Mouse (Mus musculus) kidney, postnatal 0 days (tissue): Measurements from ENCODE around the gene Supt3. TPM values are rescaled to one million over a fixed set of nuclear protein-coding genes. Genes with fewer than 3 reads are reported as not detected.

ENCODE experiments used
- ATAC-seq: fragments of 200-750 bp; cut with Nextera tagmentation; replicated peaks from 2 replicates; pipeline ENCODE4 v1.8.0; 2017; ENCODE audit warnings: low read depth, moderate number of reproducible peaks, moderate TSS enrichment, moderate library complexity; ENCODE audit not compliant: low FRiP score
- DNase-seq: peaks from one replicate; pipeline ENCODE4 v3.0.0-alpha.2; 2016; ENCODE audit warnings: low spot score
- H3K27ac ChIP-seq: fragments of 300-500 bp; sonication (generic); 2 replicates; pipeline ENCODE4 v1.5.1; 2014; ENCODE audit warnings: mild to moderate bottlenecking
- H3K27me3 ChIP-seq: fragments of 300-500 bp; sonication (generic); 2 replicates; pipeline ENCODE4 v1.6.1; 2014; ENCODE audit warnings: low read length, mixed read lengths; ENCODE audit not compliant: insufficient read depth
- H3K36me3 ChIP-seq: fragments of 300-500 bp; sonication (generic); 2 replicates; pipeline ENCODE4 v1.6.1; 2014; ENCODE audit warnings: low read length, mixed read lengths; ENCODE audit not compliant: insufficient read depth
- H3K4me1 ChIP-seq: fragments of 300-500 bp; sonication (generic); replicated peaks from 2 replicates; pipeline ENCODE4 v1.6.1; 2014; ENCODE audit warnings: antibody characterized with exemption, low read length, mixed read lengths; ENCODE audit not compliant: insufficient read depth
- H3K4me2 ChIP-seq: fragments of 300-500 bp; sonication (generic); 2 replicates; pipeline ENCODE4 v1.6.1; 2014; ENCODE audit warnings: mild to moderate bottlenecking, low read length, moderate library complexity, mixed read lengths
- H3K4me3 ChIP-seq: fragments of 300-500 bp; sonication (generic); replicated peaks from 2 replicates; pipeline ENCODE4 v1.5.1; 2014; ENCODE audit warnings: low read depth, low read length
- H3K9ac ChIP-seq: fragments of 300-500 bp; sonication (generic); 2 replicates; pipeline ENCODE4 v1.6.1; 2014; ENCODE audit warnings: low read depth, low read length
- H3K9me3 ChIP-seq: fragments of 300-500 bp; sonication (generic); replicated peaks from 2 replicates; pipeline ENCODE4 v1.6.1; 2016; ENCODE audit warnings: low read length, inconsistent platforms, mixed read lengths
- CTCF ChIP-seq: IDR thresholded peaks from 2 replicates; pipeline ENCODE4 v1.5.1; 2016; ENCODE audit warnings: antibody characterized with exemption, low read depth, mild to moderate bottlenecking, moderate library complexity
- WGBS: fragments of 180-500 bp; shearing (Covaris S2); extraction: QIAGEN DNeasy Blood & Tissue Kit; methylation state at CpG from one replicate; pipeline ENCODE4 v1.1.7; 2014; 5-methylcytosine and 5-hydroxymethylcytosine counted together
- polyA plus RNA-seq: library from polyadenylated mRNA; unstranded; fragments of >200 nt; fragmentation: Nextera tagmentation; extraction: Ambion mirVana; gene quantifications from 2 replicates; pipeline ENCODE4 v1.2.1, GENCODE M21; 2015

The Supt3 gene
- polyA plus RNA-seq, 1 experiment from 2014 or later: 19.2 TPM

- H3K27me3 ChIP-seq: no peaks in the 10 kb centered on the region
- H3K4me2 ChIP-seq: no peak overlapping the region
- TF ChIP-seq CTCF: no peak
- no peak overlapping the region for H3K27ac ChIP-seq
- H3K4me1 ChIP-seq: no peaks in the 10 kb centered on the region
- H3K9me3 ChIP-seq: no peaks in the 10 kb centered on the region
- 68% methylated on average over 14 of the region's 14 CpGs for WGBS
- no peak overlapping the region for H3K4me3 ChIP-seq
- ATAC-seq (no peak), DNase-seq (no peak)
- no peak overlapping the region for H3K9ac ChIP-seq
- no peaks in the 10 kb centered on the region for H3K36me3 ChIP-seq
These were observed 301.1 kb downstream of the Supt3 start for GRCm38 (mm10) chr17:45077921-45078640.

- H3K4me1 ChIP-seq: no peaks in the 10 kb centered on the region
- no peak overlapping the region for H3K4me3 ChIP-seq
- H3K36me3 ChIP-seq: no peaks in the 10 kb centered on the region
- no peaks in the 10 kb centered on the region for H3K27me3 ChIP-seq
- DNase-seq: peak; percentile 17
- no peak for ATAC-seq
- H3K27ac ChIP-seq: no peak overlapping the region
- no peak overlapping the region for H3K9ac ChIP-seq
- 46% methylated on average over 8 of the region's 8 CpGs for WGBS
- TF ChIP-seq CTCF: no peak
- no peaks in the 10 kb centered on the region for H3K9me3 ChIP-seq
- H3K4me2 ChIP-seq: no peak overlapping the region
These were observed 304.6 kb downstream of the Supt3 start for GRCm38 (mm10) chr17:45081521-45081920.

- H3K4me2 ChIP-seq: no peak overlapping the region
- H3K36me3 ChIP-seq: no peaks in the 10 kb centered on the region
- DNase-seq (peak; percentile 58), ATAC-seq (no peak)
- H3K9me3 ChIP-seq: no peaks in the 10 kb centered on the region
- no peak for TF ChIP-seq CTCF
- no peaks in the 10 kb centered on the region for H3K4me1 ChIP-seq
- no peak overlapping the region for H3K4me3 ChIP-seq
- no peaks in the 10 kb centered on the region for H3K27me3 ChIP-seq
- 42% methylated on average over 8 of the region's 8 CpGs for WGBS
- no peak overlapping the region; the same call in 1 of the 2 replicates for H3K27ac ChIP-seq
- no peak overlapping the region for H3K9ac ChIP-seq
These were observed 305.1 kb downstream of the Supt3 start for GRCm38 (mm10) chr17:45081955-45082475.

GRCm38 (mm10) chr17:45086361-45086760 lies 309.4 kb downstream of the Supt3 start:
- H3K4me3 ChIP-seq: no peak overlapping the region
- DNase-seq (no peak), ATAC-seq (no peak)
- no peaks in the 10 kb centered on the region for H3K9me3 ChIP-seq
- H3K4me1 ChIP-seq: no peaks in the 10 kb centered on the region
- 80% methylated on average over 5 of the region's 5 CpGs for WGBS
- TF ChIP-seq CTCF: no peak
- H3K36me3 ChIP-seq: no peaks in the 10 kb centered on the region
- H3K27ac ChIP-seq: no peak overlapping the region
- no peak overlapping the region for H3K4me2 ChIP-seq
- no peaks in the 10 kb centered on the region for H3K27me3 ChIP-seq
- H3K9ac ChIP-seq: no peak overlapping the region

GRCm38 (mm10) chr17:45087022-45087421 lies 310.1 kb downstream of the Supt3 start:
- DNase-seq (no peak), ATAC-seq (no peak)
- TF ChIP-seq CTCF: no peak
- 62% methylated on average over 5 of the region's 5 CpGs for WGBS
- no peaks in the 10 kb centered on the region for H3K9me3 ChIP-seq
- H3K4me2 ChIP-seq: no peak overlapping the region
- no peaks in the 10 kb centered on the region for H3K27me3 ChIP-seq
- H3K4me3 ChIP-seq: no peak overlapping the region
- H3K9ac ChIP-seq: no peak overlapping the region
- no peak overlapping the region for H3K27ac ChIP-seq
- H3K4me1 ChIP-seq: no peaks in the 10 kb centered on the region
- no peaks in the 10 kb centered on the region for H3K36me3 ChIP-seq

- no peaks in the 10 kb centered on the region for H3K9me3 ChIP-seq
- no peak overlapping the region for H3K4me3 ChIP-seq
- ATAC-seq (no peak), DNase-seq (no peak)
- no peak for TF ChIP-seq CTCF
- no peak overlapping the region for H3K27ac ChIP-seq
- no peak overlapping the region for H3K4me2 ChIP-seq
- WGBS: 88% methylated on average over 7 of the region's 7 CpGs
- H3K36me3 ChIP-seq: no peaks in the 10 kb centered on the region
- H3K27me3 ChIP-seq: no peaks in the 10 kb centered on the region
- no peak overlapping the region for H3K9ac ChIP-seq
- H3K4me1 ChIP-seq: no peaks in the 10 kb centered on the region
These were observed 324.1 kb downstream of the Supt3 start for GRCm38 (mm10) chr17:45101064-45101463.

- DNase-seq: peak; percentile 24
- Histone ChIP-seq H3K4me1 (0 out of 2 replicates have a peak, but pooled peaks cover 9% of the 10 kb centered on the region), H3K9me3 (no peaks in the 10 kb centered on the region), H3K4me2 (no peak overlapping the region), H3K27me3 (no peaks in the 10 kb centered on the region), H3K4me3 (no peak overlapping the region), H3K27ac (no peak overlapping the region), H3K9ac (no peak overlapping the region), H3K36me3 (no peaks in the 10 kb centered on the region)
- WGBS: 57% methylated on average over 3 of the region's 3 CpGs
- no peak for TF ChIP-seq CTCF
- ATAC-seq: no peak
These were observed 338.4 kb downstream of the Supt3 start for GRCm38 (mm10) chr17:45115386-45115785.
